Mouse (Mus musculus) kidney, adult 18-20 months (tissue): ENCODE data around the gene Igfbp3.
A peak's percentile ranks its signal among the peaks of the same experiment; 100 is the strongest.

Experiments
- DNase-seq: peaks from one replicate; pipeline ENCODE4 v3.0.0; 2021

Gene Igfbp3

DNA sequence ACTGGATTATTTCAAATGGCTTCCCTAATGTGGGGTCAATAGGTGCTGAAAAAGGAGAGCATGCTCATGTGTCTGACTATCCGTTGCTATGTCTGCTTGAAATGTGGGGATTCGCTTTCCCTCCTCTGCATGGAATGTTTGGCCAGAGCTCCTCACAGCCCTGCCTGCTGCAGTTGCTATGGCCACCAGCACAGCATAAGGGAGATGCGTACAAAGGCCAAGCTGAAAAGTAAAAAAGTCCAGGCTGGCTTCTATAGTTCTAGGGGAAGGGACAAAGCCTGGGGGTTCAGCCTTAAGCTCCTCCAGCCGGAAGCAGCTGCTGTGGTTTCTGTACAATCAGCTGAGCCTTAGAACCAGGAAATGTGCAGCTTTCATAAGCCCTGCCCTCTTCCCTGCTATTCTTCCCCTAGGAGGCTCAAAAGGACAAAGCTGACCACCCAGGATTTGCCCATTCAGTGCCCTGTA lies 53.1 kb downstream of the Igfbp3 start:
- no peak for DNase-seq

DNA sequence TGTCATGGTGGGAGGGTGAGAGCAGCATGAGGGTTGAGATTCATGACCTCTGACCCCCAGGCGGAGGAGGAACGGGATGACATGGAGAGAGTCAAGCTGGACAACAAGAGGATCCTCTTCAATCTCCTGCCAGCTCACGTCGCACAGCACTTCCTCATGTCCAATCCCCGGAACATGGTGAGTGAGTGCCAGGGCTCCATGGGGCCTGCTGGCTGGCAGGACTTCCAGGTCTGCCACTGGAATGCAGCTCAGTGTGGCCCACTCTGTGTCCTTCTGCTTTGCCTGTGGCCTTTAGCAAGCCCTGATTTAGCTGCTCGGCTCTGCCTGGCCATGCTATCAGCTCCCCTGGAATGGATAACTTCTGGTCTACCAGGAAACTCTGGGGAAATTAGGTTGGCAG lies 53.6 kb downstream of the Igfbp3 start:
- DNase-seq: peak; percentile 22

DNA sequence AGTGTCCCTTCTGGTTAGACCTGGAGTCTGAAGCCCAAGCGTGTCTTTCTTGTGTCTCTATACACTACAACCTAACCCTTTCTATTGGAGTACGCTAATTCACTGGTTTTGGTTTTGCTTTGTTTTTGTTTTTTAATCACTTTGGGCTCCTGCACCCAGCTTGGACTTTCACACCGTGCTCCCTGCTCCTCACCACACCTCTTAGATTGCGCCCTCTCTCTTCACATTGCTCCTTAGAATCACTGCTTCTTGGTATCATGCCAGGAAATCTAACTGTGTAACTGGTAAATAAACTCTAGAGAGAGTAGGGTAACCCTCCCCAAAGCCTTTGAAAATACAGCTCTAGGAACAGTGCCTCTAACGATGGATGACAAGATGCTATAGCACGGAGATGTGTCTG lies 55.5 kb downstream of the Igfbp3 start:
- no peak for DNase-seq

DNA sequence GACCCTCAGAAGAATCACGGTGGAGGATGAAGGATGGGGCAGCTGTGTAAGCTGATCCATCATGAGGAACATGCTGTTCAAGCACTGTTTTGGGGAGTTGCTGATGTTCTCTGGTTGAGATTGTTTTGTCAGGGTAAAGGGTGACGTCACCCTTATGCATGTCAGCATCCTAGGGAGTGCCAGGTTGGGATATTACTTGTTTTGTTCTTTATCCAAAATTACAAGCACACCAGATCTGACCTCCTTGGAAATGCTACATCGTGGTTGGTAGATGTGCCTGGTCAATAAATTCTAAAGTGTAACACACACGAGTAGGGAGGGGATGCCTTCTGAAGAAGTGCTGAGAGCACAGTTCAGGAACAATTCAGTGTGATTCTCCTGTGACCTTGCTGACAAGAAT lies 57.3 kb downstream of the Igfbp3 start:
- no peak for DNase-seq
